Mouse (Mus musculus) megakaryocyte, embryonic 14.5 days (primary cell): ENCODE measurements around the gene Rnf207.

Source experiments
- FLI1 ChIP-seq: IDR thresholded peaks from 2 replicates; pipeline ENCODE4 v1.6.1; 2012; ENCODE audit warnings: low read length, inconsistent platforms, mixed read lengths
- GATA1 ChIP-seq: IDR thresholded peaks from 3 replicates; pipeline ENCODE4 v1.6.1; 2012; ENCODE audit warnings: mixed read lengths, low read length, inconsistent platforms, borderline replicate concordance

GRCm38 (mm10) chr4:152305991-152306390 lies 12.8 kb downstream of the Rnf207 start:
- TF ChIP-seq GATA1 (no peak), FLI1 (no peak)
